Mouse (Mus musculus): ENCODE data around the gene Gm26741.
"Not testable (repeated sequence)": the region's sequence is repeated elsewhere in the genome, so short reads cannot be mapped to it uniquely, and the experiment has no call there.

Gm26741 gene

GRCm38 (mm10) chr10:52358467-52358866, at the start of gene Gm26741:
Gene Gm26741 (plus strand): TSS chr10:52358767.
- DNase-seq (ENCODE audit: low spot score): no peak

GRCm38 (mm10) chr10:52309196-52309595, 49.4 kb upstream of the Gm26741 start:
- no peak for DNase-seq (ENCODE audit: low spot score)

GRCm38 (mm10) chr10:52319506-52320286, 38.9 kb upstream of the Gm26741 start:
- no peak for DNase-seq (ENCODE audit: low spot score)

GRCm38 (mm10) chr10:52321918-52322317, 36.6 kb upstream of the Gm26741 start:
- no peak for DNase-seq (ENCODE audit: low spot score)

- DNase-seq (ENCODE audit: low spot score): no peak
Measured at GRCm38 (mm10) chr10:52331007-52331406, 27.6 kb upstream of the Gm26741 start.

GRCm38 (mm10) chr10:52343324-52343723, 15.2 kb upstream of the Gm26741 start:
- DNase-seq (ENCODE audit: low spot score): not testable (repeated sequence)

- no peak for DNase-seq (ENCODE audit: low spot score)
Measured at GRCm38 (mm10) chr10:52353184-52353583, 5.4 kb upstream of the Gm26741 start.

GRCm38 (mm10) chr10:52360241-52360735, 1.7 kb downstream of the Gm26741 start:
- no peak for DNase-seq (ENCODE audit: low spot score)

- no peak for DNase-seq (ENCODE audit: low spot score)
Measured at GRCm38 (mm10) chr10:52360862-52361609, 2.5 kb downstream of the Gm26741 start.

- no peak for DNase-seq (ENCODE audit: low spot score)
Measured at GRCm38 (mm10) chr10:52368376-52368775, 9.8 kb downstream of the Gm26741 start.

GRCm38 (mm10) chr10:52373834-52374233, 15.3 kb downstream of the Gm26741 start:
- no peak for DNase-seq (ENCODE audit: low spot score)

GRCm38 (mm10) chr10:52374651-52375050, 16.1 kb downstream of the Gm26741 start:
- no peak for DNase-seq (ENCODE audit: low spot score)

- DNase-seq (ENCODE audit: low spot score): no peak
Measured at GRCm38 (mm10) chr10:52376422-52376821, 17.9 kb downstream of the Gm26741 start.

- no peak for DNase-seq (ENCODE audit: low spot score)
Measured at GRCm38 (mm10) chr10:52377813-52378212, 19.2 kb downstream of the Gm26741 start.

- DNase-seq (ENCODE audit: low spot score): peak; percentile 9
Measured at GRCm38 (mm10) chr10:52381321-52381801, 22.8 kb downstream of the Gm26741 start.

- DNase-seq (ENCODE audit: low spot score): peak; percentile 93
Measured at GRCm38 (mm10) chr10:52381845-52382591, 23.5 kb downstream of the Gm26741 start, which contains the start of gene Gopc. Gene Gopc (minus strand): TSS chr10:52382124.

- no peak for DNase-seq (ENCODE audit: low spot score)
Measured at GRCm38 (mm10) chr10:52383022-52383421, 24.5 kb downstream of the Gm26741 start.

GRCm38 (mm10) chr10:52383522-52383921, 25.0 kb downstream of the Gm26741 start:
- no peak for DNase-seq (ENCODE audit: low spot score)

GRCm38 (mm10) chr10:52384823-52385610, 26.4 kb downstream of the Gm26741 start:
- DNase-seq (ENCODE audit: low spot score): no peak

- DNase-seq (ENCODE audit: low spot score): no peak
Measured at GRCm38 (mm10) chr10:52387192-52387591, 28.6 kb downstream of the Gm26741 start.

GRCm38 (mm10) chr10:52388922-52389430, 30.4 kb downstream of the Gm26741 start, which contains the start of gene Nepn:
Gene Nepn (plus strand): TSS chr10:52388972.
- DNase-seq (ENCODE audit: low spot score): no peak
